Mouse (Mus musculus) hindbrain, postnatal 0 days (tissue): ENCODE data around the gene Coro6. TPM values are rescaled to one million over a fixed set of nuclear protein-coding genes. Genes with fewer than 3 reads are reported as not detected.

Experiments used
- ATAC-seq: fragments of 200-750 bp; cut with Nextera tagmentation; 2 replicates; pipeline ENCODE4 v1.8.0; 2017; ENCODE audit warnings: mild to moderate bottlenecking, moderate TSS enrichment, moderate library complexity
- DNase-seq: peaks from one replicate; pipeline ENCODE4 v3.0.0-alpha.2; 2015; ENCODE audit warnings: low spot score
- H3K27ac ChIP-seq: fragments of 300-500 bp; sonication (generic); 2 replicates; pipeline ENCODE4 v1.5.1; 2014; ENCODE audit warnings: mild to moderate bottlenecking
- H3K27me3 ChIP-seq: fragments of 300-500 bp; sonication (generic); 2 replicates; pipeline ENCODE4 v1.6.1; 2014; ENCODE audit warnings: low read length, mixed read lengths; ENCODE audit not compliant: insufficient read depth
- H3K36me3 ChIP-seq: fragments of 300-500 bp; sonication (generic); 2 replicates; pipeline ENCODE4 v1.6.1; 2014; ENCODE audit warnings: low read length, mixed read lengths; ENCODE audit not compliant: insufficient read depth
- H3K4me1 ChIP-seq: fragments of 300-500 bp; sonication (generic); 2 replicates; pipeline ENCODE4 v1.6.1; 2014; ENCODE audit warnings: antibody characterized with exemption, low read length, mixed read lengths; ENCODE audit not compliant: insufficient read depth
- H3K4me2 ChIP-seq: fragments of 300-500 bp; sonication (generic); 2 replicates; pipeline ENCODE4 v1.6.1; 2014; ENCODE audit warnings: low read depth, mild to moderate bottlenecking, low read length, moderate library complexity, mixed read lengths
- H3K4me3 ChIP-seq: fragments of 300-500 bp; sonication (generic); 2 replicates; pipeline ENCODE4 v1.5.1; 2014; ENCODE audit warnings: low read length
- H3K9ac ChIP-seq: fragments of 300-500 bp; sonication (generic); replicated peaks from 2 replicates; pipeline ENCODE4 v1.6.1; 2014; ENCODE audit warnings: mild to moderate bottlenecking, low read length, moderate library complexity, mixed read lengths
- H3K9me3 ChIP-seq: fragments of 300-500 bp; sonication (generic); 2 replicates; pipeline ENCODE4 v1.6.1; 2016; ENCODE audit warnings: low read length, mixed read lengths
- CTCF ChIP-seq: IDR thresholded peaks from 2 replicates; pipeline ENCODE4 v1.5.1; 2016; ENCODE audit warnings: antibody characterized with exemption, control low read depth, low read depth
- WGBS: fragments of 180-500 bp; shearing (Covaris S2); extraction: QIAGEN DNeasy Blood & Tissue Kit; methylation state at CpG from one replicate; pipeline ENCODE4 v1.1.7; 2014; 5-methylcytosine and 5-hydroxymethylcytosine counted together
- polyA plus RNA-seq: library from polyadenylated mRNA; unstranded; fragments of >200 nt; fragmentation: Nextera tagmentation; extraction: Ambion mirVana; gene quantifications from 2 replicates; pipeline ENCODE4 v1.2.1, GENCODE M21; 2015
- total RNA-seq: library from RNA; depleted of rRNA; stranded (reverse); fragments of >200 nt; gene quantifications from 2 replicates; pipeline ENCODE4 v1.2.3, GENCODE M21; 2014; rRNA removed

The Coro6 gene
- 0.83 and 1.3 TPM in 2 replicates for total RNA-seq
- polyA plus RNA-seq, result 2.1 and 2.4 TPM in 2 replicates

- Histone ChIP-seq H3K36me3 (no peaks in the 10 kb centered on the region; the same call in 1 of the 2 replicates), H3K9ac (peak within 1 kb of the TSS; percentile 46), H3K9me3 (no peaks in the 10 kb centered on the region), H3K4me3 (peak within 1 kb of the TSS; percentile 47), H3K4me2 (peak within 1 kb of the TSS; percentile 91), H3K27me3 (0 out of 2 replicates have a peak, but pooled peaks cover 4% of the 10 kb centered on the region), H3K4me1 (no peaks in the 10 kb centered on the region), H3K27ac (no peak within 1 kb of the TSS)
- peak; percentile 40 for DNase-seq
- ATAC-seq, result peak; percentile 38; the same call in 1 of the 2 replicates
- no peak for TF ChIP-seq CTCF
- WGBS, result 1% methylated on average over 68 of the region's 73 CpGs
Observed at GRCm38 (mm10) chr11:77462283-77463100, at the start of gene Coro6. Gene Coro6, plus strand, starts transcription at chr11:77462411.

GRCm38 (mm10) chr11:77414141-77414839 lies 47.9 kb upstream of the Coro6 start:
- DNase-seq (no peak), ATAC-seq (no peak)
- Histone ChIP-seq H3K4me2 (no peak overlapping the region), H3K4me1 (no peaks in the 10 kb centered on the region), H3K4me3 (no peak overlapping the region), H3K27ac (no peak overlapping the region), H3K9ac (no peak overlapping the region), H3K27me3 (no peaks in the 10 kb centered on the region), H3K36me3 (no peaks in the 10 kb centered on the region), H3K9me3 (no peaks in the 10 kb centered on the region)
- 86% methylated on average over 2 of the region's 2 CpGs for WGBS
- TF ChIP-seq CTCF, result no peak

- Histone ChIP-seq H3K4me1 (no peaks in the 10 kb centered on the region), H3K4me3 (no peak overlapping the region), H3K9me3 (no peaks in the 10 kb centered on the region), H3K9ac (no peak overlapping the region), H3K36me3 (no peaks in the 10 kb centered on the region), H3K27ac (no peak overlapping the region), H3K27me3 (no peaks in the 10 kb centered on the region), H3K4me2 (no peak overlapping the region)
- TF ChIP-seq CTCF, result no peak
- 79% methylated on average over 4 of the region's 4 CpGs for WGBS
- ATAC-seq (no peak), DNase-seq (no peak)
Observed at GRCm38 (mm10) chr11:77416212-77417000, 45.8 kb upstream of the Coro6 start.

GRCm38 (mm10) chr11:77418021-77418420 lies 44.2 kb upstream of the Coro6 start:
- no peak for TF ChIP-seq CTCF

DNA sequence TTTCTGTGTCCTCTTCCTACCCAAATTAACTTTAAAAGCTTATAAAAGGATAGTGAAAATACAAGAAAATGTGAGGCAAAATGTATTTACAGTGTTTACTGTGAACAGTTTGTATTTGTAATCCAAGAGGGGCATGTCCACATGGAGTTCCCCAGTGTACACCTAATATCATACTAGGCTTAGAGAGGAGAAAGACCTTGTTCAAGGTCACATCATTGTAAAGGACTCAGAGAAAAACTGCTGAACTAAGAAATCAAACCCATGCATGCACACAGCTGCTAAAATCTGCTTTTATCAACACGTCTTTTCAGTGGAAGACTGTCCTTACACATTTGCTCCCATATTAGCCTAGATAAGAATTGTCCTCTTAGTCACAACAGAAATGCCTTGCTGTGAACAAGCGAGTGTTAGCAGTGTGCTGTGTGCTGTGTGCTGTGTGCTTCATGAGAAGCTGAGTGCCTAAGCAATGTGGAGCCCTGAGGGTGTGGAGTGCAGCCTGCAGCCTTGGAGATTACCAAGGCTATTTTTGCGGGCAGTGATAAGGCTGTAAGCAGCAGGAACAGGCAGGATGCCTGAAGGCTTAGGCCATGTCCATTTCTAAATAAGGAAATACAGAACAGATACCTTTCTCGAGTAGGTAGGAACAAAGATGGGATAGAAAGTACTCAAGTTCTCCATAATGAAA lies 38.9 kb upstream of the Coro6 start:
- Histone ChIP-seq H3K4me3 (no peak overlapping the region), H3K27me3 (no peaks in the 10 kb centered on the region), H3K4me1 (no peaks in the 10 kb centered on the region), H3K9me3 (no peaks in the 10 kb centered on the region), H3K9ac (no peak overlapping the region), H3K4me2 (no peak overlapping the region), H3K36me3 (peaks cover 7% of the 10 kb centered on the region; the same call in 1 of the 2 replicates), H3K27ac (no peak overlapping the region)
- 84% methylated on average over 4 of the region's 4 CpGs for WGBS
- no peak for TF ChIP-seq CTCF
- DNase-seq (no peak), ATAC-seq (no peak)

More at GRCm38 (mm10) chr11:77418021-77418420, 44.2 kb upstream of the Coro6 start:
- ATAC-seq, result no peak
- Histone ChIP-seq H3K27me3 (no peaks in the 10 kb centered on the region), H3K4me3 (no peak overlapping the region), H3K9me3 (no peaks in the 10 kb centered on the region), H3K27ac (no peak overlapping the region), H3K4me2 (no peak overlapping the region), H3K36me3 (no peaks in the 10 kb centered on the region), H3K9ac (no peak overlapping the region), H3K4me1 (no peaks in the 10 kb centered on the region)
- WGBS, result 96% methylated on average over 4 of the region's 4 CpGs
- DNase-seq, result no peak

- Histone ChIP-seq H3K9ac (no peak overlapping the region), H3K4me2 (no peak overlapping the region), H3K36me3 (peaks cover 7% of the 10 kb centered on the region), H3K9me3 (no peaks in the 10 kb centered on the region), H3K4me3 (no peak overlapping the region), H3K4me1 (no peaks in the 10 kb centered on the region), H3K27me3 (no peaks in the 10 kb centered on the region), H3K27ac (no peak overlapping the region)
- DNase-seq, result no peak
- ATAC-seq, result no peak
- no peak for TF ChIP-seq CTCF
- 91% methylated on average over 1 of the region's 1 CpGs for WGBS
Observed at GRCm38 (mm10) chr11:77428446-77428845, 33.8 kb upstream of the Coro6 start.
